Mouse (Mus musculus) right cerebral cortex, adult 18-20 months (tissue): Measurements from ENCODE around the gene Odam.

ENCODE experiments used
- DNase-seq: peaks from one replicate; pipeline ENCODE4 v3.0.0; 2022; ENCODE audit warnings: mixed read lengths

Odam gene

GRCm38 (mm10) chr5:87884729-87885128, at the start of gene Odam:
Odam (plus strand) TSS chr5:87885029.
- no peak for DNase-seq

- no peak for DNase-seq
Observed at GRCm38 (mm10) chr5:87855136-87855716, 29.6 kb upstream of the Odam start.

GRCm38 (mm10) chr5:87870084-87870483, 14.7 kb upstream of the Odam start:
- no peak for DNase-seq

GRCm38 (mm10) chr5:87871423-87871822, 13.4 kb upstream of the Odam start:
- DNase-seq, result no peak

GRCm38 (mm10) chr5:87925372-87925771, 40.5 kb downstream of the Odam start, which contains the start of gene Csn3:
Csn3 (plus strand) TSS chr5:87925579.
- no peak for DNase-seq

- no peak for DNase-seq
Observed at GRCm38 (mm10) chr5:87931603-87932002, 46.8 kb downstream of the Odam start.

- DNase-seq, result no peak
Observed at GRCm38 (mm10) chr5:87940752-87941151, 55.9 kb downstream of the Odam start.

- no peak for DNase-seq
Observed at GRCm38 (mm10) chr5:87942515-87942914, 57.7 kb downstream of the Odam start.
